Mouse (Mus musculus) layer of hippocampus, adult 18-20 months (tissue): Measurements from ENCODE around the gene Dhfr. TPM values are rescaled to one million over a fixed set of nuclear protein-coding genes. Genes with fewer than 3 reads are reported as not detected.
A peak's percentile ranks its signal among the peaks of the same experiment; 100 is the strongest.
"Not testable (repeated sequence)": the region's sequence is repeated elsewhere in the genome, so short reads cannot be mapped to it uniquely, and the experiment has no call there.

Experiments used
- DNase-seq, 2 experiments: peaks; one replicate each; pipeline ENCODE4 v3.0.0; 2022; ENCODE audit warnings: low spot score in 2 of 2
- long read RNA-seq: library from polyadenylated mRNA; stranded (forward); transcript quantifications from one replicate; pipeline ENCODE4 v2.0.0, GENCODE M21; 2021
- total RNA-seq, 2 experiments: library from RNA; stranded (reverse); gene quantifications; 2 replicates each; pipeline ENCODE4 v1.2.3; 2021

The Dhfr gene
- 1 to 10 TPM in 1 of 2 experiments, under 1 TPM in 1; 0.99 to 1.5 TPM for total RNA-seq
- long read RNA-seq, full-length matches to known transcripts = 1 of 3 reads
- long read RNA-seq, partial matches to known transcripts = 1 of 3 reads
- long read RNA-seq, other reads (novel, unspliced or antisense) = 1 of 3 reads

GRCm38 (mm10) chr13:92354456-92355271, at the start of gene Dhfr, which contains the start of gene Msh3:
Gene Dhfr, plus strand, starts transcription at chr13:92354726.
Gene Msh3, minus strand, starts transcription at chr13:92355003.
- peak; percentile 95 to 98 for DNase-seq

DNA sequence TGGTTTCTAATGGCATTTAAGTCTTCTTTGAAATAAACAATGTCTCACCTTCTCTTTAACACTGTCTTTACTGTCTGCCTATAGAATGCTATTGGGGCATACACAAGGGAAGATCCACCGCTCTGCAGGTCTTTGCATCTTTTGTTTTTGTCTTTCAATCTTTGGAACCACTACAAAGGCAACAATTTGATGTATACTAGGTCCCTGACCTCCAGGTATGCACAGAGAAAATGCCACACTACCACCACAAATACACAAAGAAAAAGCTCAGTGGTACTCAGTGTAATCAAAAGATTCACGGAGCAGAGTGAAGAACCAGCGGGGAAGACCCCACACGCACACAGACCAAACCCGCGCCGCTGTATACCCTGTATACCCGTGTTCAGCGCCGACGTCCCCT, 48.8 kb upstream of the Dhfr start, which contains the start of gene Gm20379:
Gene Gm20379 (plus strand): TSS at position 301 of the 400 bp plus-strand sequence.
- no peak for DNase-seq

- DNase-seq = no peak
Observed at GRCm38 (mm10) chr13:92314613-92315012, 39.9 kb upstream of the Dhfr start.

DNA sequence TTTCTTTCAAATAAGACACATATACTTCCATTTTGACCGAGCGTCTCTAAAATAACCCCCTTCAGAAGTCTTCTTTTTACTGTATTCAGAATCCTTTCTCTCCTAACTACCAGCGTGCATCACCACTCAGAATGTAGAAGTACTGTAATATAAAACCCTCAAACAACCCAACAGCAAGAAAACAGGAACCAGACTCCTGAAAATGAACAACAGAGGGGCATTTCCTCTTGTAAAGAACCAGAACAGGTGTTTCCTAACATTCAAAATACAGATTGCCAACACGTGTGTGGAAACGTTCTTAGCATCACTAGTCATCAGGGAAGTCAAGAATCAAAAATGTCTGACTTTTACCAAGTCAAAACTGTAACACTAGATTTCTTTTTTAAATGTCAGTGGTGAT, 33.8 kb upstream of the Dhfr start:
- DNase-seq = no peak

DNA sequence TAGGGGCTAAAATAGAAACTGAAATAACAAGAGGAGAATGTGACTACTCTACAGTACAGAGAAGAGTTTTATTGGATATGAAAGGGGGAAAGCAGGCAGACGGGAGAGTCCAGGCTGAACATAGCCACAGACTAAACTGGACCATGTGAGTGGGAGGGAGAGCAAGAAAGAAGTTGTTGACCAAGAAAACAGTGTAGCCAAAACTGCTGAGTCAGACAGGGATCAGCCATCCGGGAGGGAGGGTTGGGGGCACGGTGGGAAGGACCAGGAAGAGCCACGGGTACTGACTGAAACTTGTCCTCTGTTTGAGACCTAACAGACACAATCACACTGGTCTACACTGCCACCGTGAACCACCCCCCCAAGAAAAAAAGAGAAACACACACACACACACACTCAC, 28.5 kb upstream of the Dhfr start:
- DNase-seq = no peak

DNA sequence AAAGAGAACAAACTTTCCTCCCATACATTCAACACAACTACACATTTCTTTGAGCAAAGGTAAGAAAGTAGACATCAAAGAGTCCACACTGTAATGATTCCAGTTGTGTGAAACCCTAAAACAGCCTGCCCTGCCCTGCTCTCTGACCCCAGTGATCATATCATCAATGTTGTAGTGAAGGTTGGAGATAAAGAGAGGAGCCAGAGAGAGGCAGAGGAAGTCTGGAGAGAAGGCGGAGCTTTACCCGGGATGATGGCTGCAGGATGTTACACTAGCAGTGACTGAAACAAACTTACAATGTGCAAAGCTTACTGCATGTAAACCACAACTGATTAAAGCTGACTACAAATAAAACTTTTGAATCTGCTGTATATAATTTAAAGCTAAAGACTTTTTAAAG, 26.5 kb upstream of the Dhfr start:
- DNase-seq = no peak

- DNase-seq = no peak
Observed at GRCm38 (mm10) chr13:92330621-92331020, 23.9 kb upstream of the Dhfr start.

DNA sequence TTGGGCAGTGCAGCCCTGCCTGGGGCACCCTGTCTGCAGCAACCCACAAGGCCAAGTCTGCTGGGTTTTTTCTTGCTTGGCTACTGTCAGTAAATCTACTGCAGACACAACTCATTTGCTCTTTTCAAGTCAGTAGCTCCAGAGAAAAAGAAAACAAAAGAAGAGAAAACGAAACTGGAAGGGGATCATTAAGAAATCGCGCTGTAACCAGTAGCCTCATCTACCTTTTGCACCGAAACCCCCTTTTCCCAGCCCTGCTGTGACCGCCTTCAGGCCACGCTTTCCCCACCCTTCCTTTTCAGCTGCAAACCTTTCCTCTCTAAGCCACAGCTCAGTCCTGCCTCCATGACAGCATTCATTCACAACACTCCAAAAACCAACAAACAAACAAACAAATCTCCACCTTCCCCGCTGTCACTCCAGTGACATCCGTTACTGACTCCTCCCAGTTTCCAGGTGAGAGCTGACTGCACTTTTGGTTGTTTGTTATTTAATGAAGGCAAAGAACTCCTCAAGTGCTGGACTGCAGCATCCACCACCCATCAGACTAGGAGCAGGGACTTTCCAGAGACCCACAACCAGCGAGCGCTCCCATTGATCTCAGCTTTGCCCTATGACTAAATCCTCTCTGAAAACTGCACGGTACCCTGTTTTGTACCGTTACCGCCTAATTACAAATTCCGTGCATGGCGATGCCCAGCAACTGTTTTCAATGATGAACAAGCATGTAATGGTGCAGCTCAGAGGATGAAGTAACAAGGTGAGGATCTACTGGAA, 22.2 kb upstream of the Dhfr start:
- no peak for DNase-seq

GRCm38 (mm10) chr13:92336857-92337256, 17.7 kb upstream of the Dhfr start:
- DNase-seq = no peak

GRCm38 (mm10) chr13:92337773-92338462, 16.6 kb upstream of the Dhfr start:
- no peak for DNase-seq

DNA sequence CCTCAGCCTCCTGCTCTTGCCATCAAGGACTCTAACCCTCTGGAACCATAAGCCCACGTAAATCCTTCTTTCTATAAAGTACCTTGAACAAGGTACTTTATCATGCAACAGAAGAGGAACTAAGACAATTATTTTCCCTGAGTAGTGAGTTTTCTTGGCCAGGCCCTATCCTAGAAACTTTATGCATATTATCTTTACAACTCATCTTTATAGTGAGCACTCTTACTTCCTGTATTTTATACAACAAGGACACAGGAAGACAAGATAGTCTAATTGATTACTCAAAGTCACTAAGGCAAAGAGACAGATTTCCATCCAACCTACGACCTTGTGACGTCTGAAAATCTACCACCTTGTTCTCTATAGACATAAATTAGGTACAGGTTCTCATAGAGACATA, 14.7 kb upstream of the Dhfr start:
- DNase-seq = no peak

DNA sequence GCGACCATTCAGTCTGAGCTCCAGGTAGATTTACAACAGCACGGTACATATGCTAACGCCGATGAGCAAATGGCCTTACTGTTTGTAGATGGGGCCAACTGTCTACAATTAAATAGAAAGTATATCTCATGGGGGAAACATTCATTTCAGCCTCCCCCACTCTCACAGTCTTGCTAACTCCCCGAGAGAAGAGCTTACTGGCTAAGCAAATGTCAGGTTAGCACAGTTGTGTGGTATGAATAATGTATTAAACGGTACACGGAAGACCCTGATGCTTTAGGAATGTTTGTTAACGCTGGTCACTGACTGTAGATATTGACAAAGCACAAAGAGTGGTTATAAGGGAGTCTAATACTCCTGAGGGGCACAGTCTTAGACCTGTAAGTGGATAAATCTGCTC, 10.5 kb upstream of the Dhfr start:
- DNase-seq = no peak

DNA sequence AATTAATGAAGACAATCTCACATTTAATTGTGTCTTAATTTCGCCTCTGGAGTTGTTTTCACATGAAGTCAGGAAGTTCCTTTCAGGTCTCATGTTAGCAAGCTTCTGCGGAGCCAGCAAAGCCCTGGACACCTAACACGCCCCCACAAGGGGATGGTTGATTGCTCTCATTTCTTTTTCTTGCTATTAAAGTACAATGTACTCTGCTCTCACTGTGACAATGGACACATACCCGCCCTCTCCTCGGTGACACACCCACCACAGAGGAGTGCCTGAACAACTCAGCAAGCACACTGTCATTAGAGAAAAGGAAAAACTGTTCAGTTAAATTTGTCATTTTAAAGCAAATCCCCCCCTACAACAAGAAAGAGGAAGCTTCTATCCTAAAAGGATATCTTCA, 8.2 kb upstream of the Dhfr start:
- DNase-seq = no peak

- no peak for DNase-seq
Observed at GRCm38 (mm10) chr13:92351100-92351499, 3.4 kb upstream of the Dhfr start.

- DNase-seq = no peak
Observed at GRCm38 (mm10) chr13:92353956-92354355, 570 bp upstream of the Dhfr start.

- no peak for DNase-seq
Observed at GRCm38 (mm10) chr13:92355272-92355643, 732 bp downstream of the Dhfr start.

DNA sequence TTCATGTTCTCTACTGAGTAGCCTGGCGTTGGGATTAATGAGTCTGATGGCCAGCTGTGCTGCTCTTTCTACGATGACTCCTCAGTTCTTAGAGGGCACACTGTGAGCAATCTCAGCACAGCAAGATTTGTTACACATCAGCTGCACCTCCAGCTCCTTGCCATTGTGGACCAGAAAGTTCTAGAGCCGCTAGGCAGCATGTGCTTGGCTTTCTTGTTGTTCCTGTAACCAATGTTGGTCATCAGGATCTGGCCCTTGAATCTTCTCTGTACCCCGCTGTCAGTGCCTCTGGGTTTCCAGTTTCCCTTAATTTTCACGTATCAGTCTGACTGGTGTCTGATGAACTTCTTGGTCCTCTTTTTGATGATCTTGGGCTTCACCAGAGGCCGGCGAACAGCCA, 1.9 kb downstream of the Dhfr start:
- no peak for DNase-seq

- DNase-seq = no peak
Observed at GRCm38 (mm10) chr13:92357644-92358043, 3.1 kb downstream of the Dhfr start.

DNA sequence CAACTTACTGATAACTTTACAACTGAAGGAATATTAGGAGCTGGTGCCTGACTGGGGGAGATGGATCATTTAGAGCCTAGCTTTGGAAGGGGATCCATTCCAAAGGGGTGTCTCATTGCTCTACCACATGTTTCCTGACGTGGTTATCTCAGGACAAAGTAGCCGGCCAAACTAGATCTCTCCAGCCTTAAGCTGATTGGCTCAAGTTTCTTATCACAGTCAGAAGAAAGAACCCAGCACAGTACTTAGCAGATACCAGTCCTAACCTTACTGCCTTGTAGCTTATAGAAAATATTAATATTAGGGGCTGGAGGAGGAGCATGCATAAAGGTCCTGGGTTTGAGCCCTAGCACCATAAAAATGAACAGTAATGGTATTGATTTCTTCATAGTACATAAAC, 7.1 kb downstream of the Dhfr start:
- DNase-seq = no peak

GRCm38 (mm10) chr13:92365312-92365711, 10.8 kb downstream of the Dhfr start:
- no peak for DNase-seq

GRCm38 (mm10) chr13:92370811-92371210, 16.3 kb downstream of the Dhfr start:
- no peak for DNase-seq

- not testable (repeated sequence) for DNase-seq
Observed at GRCm38 (mm10) chr13:92371466-92371865, 16.9 kb downstream of the Dhfr start.
